Mouse (Mus musculus) bone marrow macrophage, adult 2 months (primary cell): Measurements from ENCODE around the gene Pprc1.

ENCODE experiments used
- CTCF ChIP-seq: IDR thresholded peaks from 2 replicates; pipeline ENCODE4 v1.5.1; 2012; ENCODE audit warnings: low read depth, mild to moderate bottlenecking, low read length, moderate library complexity
- POLR2A ChIP-seq: IDR thresholded peaks from 2 replicates; pipeline ENCODE4 v1.6.1; 2012; ENCODE audit warnings: mild to moderate bottlenecking, low read depth, low read length, borderline replicate concordance

DNA sequence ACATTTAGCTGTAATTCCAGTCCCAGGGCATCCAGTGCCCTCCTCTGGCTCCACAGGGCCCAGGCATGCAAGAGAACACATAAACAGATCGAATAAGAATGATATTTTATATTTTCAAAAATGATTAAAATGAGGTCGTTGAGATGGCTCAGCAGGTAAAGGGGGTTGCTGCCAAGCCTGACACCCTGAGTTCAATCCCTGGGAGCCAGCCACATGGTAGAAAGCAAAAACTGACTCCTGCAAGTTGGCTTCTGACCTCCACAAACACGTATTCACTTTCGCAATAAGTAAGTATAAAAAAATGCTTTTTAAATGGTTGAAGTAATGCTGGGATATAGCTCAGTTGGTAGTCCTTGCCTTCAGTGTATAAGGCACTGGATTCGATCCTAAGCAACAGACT, 66.1 kb downstream of the Pprc1 start:
- TF ChIP-seq POLR2A (no peak), CTCF (no peak)
